Mouse (Mus musculus) ovary, postnatal 14 days (tissue): ENCODE measurements at regions not wholly inside any gene's neighbourhood (a gene's known extent, or its start where the extent isn't known, plus 50 kb on each side); places are given as distances from the start of the nearest gene placed in this dataset.

ENCODE experiments used
- DNase-seq: peaks from one replicate; pipeline ENCODE4 v3.0.0; 2022; ENCODE audit warnings: low spot score

GRCm38 (mm10) chr11:20929426-20929825 lies 98.6 kb upstream of the Lgalsl start:
- DNase-seq = no peak

GRCm38 (mm10) chr11:20930045-20930444 lies 99.2 kb upstream of the Lgalsl start:
- DNase-seq = no peak

- DNase-seq = no peak
Measured at GRCm38 (mm10) chr11:20930573-20930972, 99.7 kb upstream of the Lgalsl start.

GRCm38 (mm10) chr11:20934191-20935062 lies 103.6 kb upstream of the Lgalsl start:
- DNase-seq = no peak

GRCm38 (mm10) chr11:20935063-20935370 lies 104.2 kb upstream of the Lgalsl start:
- no peak for DNase-seq

- DNase-seq = no peak
Measured at GRCm38 (mm10) chr11:20935910-20936309, 105.1 kb upstream of the Lgalsl start.

- no peak for DNase-seq
Measured at GRCm38 (mm10) chr11:20936996-20937395, 106.1 kb upstream of the Lgalsl start.

GRCm38 (mm10) chr11:20937942-20938341 lies 107.1 kb upstream of the Lgalsl start:
- DNase-seq = no peak

GRCm38 (mm10) chr11:20939644-20940043 lies 108.8 kb upstream of the Lgalsl start:
- DNase-seq = no peak

- peak; percentile 13 for DNase-seq
Measured at GRCm38 (mm10) chr11:20941546-20941945, 110.7 kb upstream of the Lgalsl start.

GRCm38 (mm10) chr11:20955561-20955960 lies 124.7 kb upstream of the Lgalsl start:
- no peak for DNase-seq

- no peak for DNase-seq
Measured at GRCm38 (mm10) chr11:20957766-20958165, 126.9 kb upstream of the Lgalsl start.

- no peak for DNase-seq
Measured at GRCm38 (mm10) chr11:20958233-20958632, 127.4 kb upstream of the Lgalsl start.

GRCm38 (mm10) chr11:20960066-20960465 lies 129.2 kb upstream of the Lgalsl start:
- no peak for DNase-seq

- no peak for DNase-seq
Measured at GRCm38 (mm10) chr11:20960750-20961149, 129.9 kb upstream of the Lgalsl start.

GRCm38 (mm10) chr11:20961626-20962025 lies 129.5 kb upstream of the Peli1 start:
- DNase-seq = no peak

GRCm38 (mm10) chr11:20965575-20966239 lies 125.4 kb upstream of the Peli1 start:
- DNase-seq = no peak

GRCm38 (mm10) chr11:20967321-20967984 lies 123.6 kb upstream of the Peli1 start:
- no peak for DNase-seq

- DNase-seq = no peak
Measured at GRCm38 (mm10) chr11:20968341-20968740, 122.8 kb upstream of the Peli1 start.

- DNase-seq = no peak
Measured at GRCm38 (mm10) chr11:20973141-20973540, 118.0 kb upstream of the Peli1 start.

GRCm38 (mm10) chr11:20981588-20981987 lies 109.5 kb upstream of the Peli1 start:
- DNase-seq = no peak

GRCm38 (mm10) chr11:20982010-20982409 lies 109.1 kb upstream of the Peli1 start:
- DNase-seq = no peak

- no peak for DNase-seq
Measured at GRCm38 (mm10) chr11:20982500-20982899, 108.6 kb upstream of the Peli1 start.
